Mouse (Mus musculus) heart, postnatal 0 days (tissue): ENCODE data around the gene Fam129c. TPM values are rescaled to one million over a fixed set of nuclear protein-coding genes. Genes with fewer than 3 reads are reported as not detected.

ENCODE experiments used
- ATAC-seq: fragments of 200-750 bp; cut with Nextera tagmentation; 2 replicates; pipeline ENCODE4 v1.8.0; 2017; ENCODE audit warnings: low read depth, moderate number of reproducible peaks, moderate library complexity; ENCODE audit not compliant: insufficient read depth
- DNase-seq: peaks from one replicate; pipeline ENCODE4 v3.0.0-alpha.2; 2016; ENCODE audit warnings: low spot score
- H3K27ac ChIP-seq: fragments of 300-500 bp; sonication (generic); 2 replicates; pipeline ENCODE4 v1.5.1; 2014; ENCODE audit warnings: low read depth, mild to moderate bottlenecking
- H3K27me3 ChIP-seq: fragments of 300-500 bp; sonication (generic); 2 replicates; pipeline ENCODE4 v1.6.1; 2014; ENCODE audit warnings: low read length, mixed read lengths; ENCODE audit not compliant: control insufficient read depth, insufficient read depth
- H3K36me3 ChIP-seq: fragments of 300-500 bp; sonication (generic); replicated peaks from 2 replicates; pipeline ENCODE4 v1.6.1; 2014; ENCODE audit warnings: low read length, mixed read lengths; ENCODE audit not compliant: control insufficient read depth, insufficient read depth
- H3K4me1 ChIP-seq: fragments of 300-500 bp; sonication (generic); 2 replicates; pipeline ENCODE4 v1.6.1; 2014; ENCODE audit warnings: antibody characterized with exemption; ENCODE audit not compliant: control insufficient read depth, insufficient read depth
- H3K4me2 ChIP-seq: fragments of 300-500 bp; sonication (generic); 2 replicates; pipeline ENCODE4 v1.6.1; 2014; ENCODE audit warnings: low read depth, mild to moderate bottlenecking, low read length, moderate library complexity
- H3K4me3 ChIP-seq: fragments of 300-500 bp; sonication (generic); 2 replicates; pipeline ENCODE4 v1.5.1; 2014; ENCODE audit warnings: low read depth, low read length
- H3K9ac ChIP-seq: fragments of 300-500 bp; sonication (generic); replicated peaks from 2 replicates; pipeline ENCODE4 v1.6.1; 2014; ENCODE audit warnings: low read depth, low read length, mixed read lengths
- H3K9me3 ChIP-seq: fragments of 300-500 bp; sonication (generic); replicated peaks from 2 replicates; pipeline ENCODE4 v1.6.1; 2016; ENCODE audit warnings: low read length; ENCODE audit not compliant: control insufficient read depth
- CTCF ChIP-seq: IDR thresholded peaks from 2 replicates; pipeline ENCODE4 v1.5.1; 2016; ENCODE audit warnings: antibody characterized with exemption, control low read depth, low read depth
- EP300 ChIP-seq: IDR thresholded peaks from 2 replicates; pipeline ENCODE4 v1.6.1; 2016; ENCODE audit warnings: antibody characterized with exemption, low read depth
- WGBS: fragments of 180-500 bp; shearing (Covaris S2); extraction: QIAGEN DNeasy Blood & Tissue Kit; methylation state at CpG from one replicate; pipeline ENCODE4 v1.1.7; 2014; 5-methylcytosine and 5-hydroxymethylcytosine counted together
- polyA plus RNA-seq: library from polyadenylated mRNA; unstranded; fragments of >200 nt; fragmentation: Nextera tagmentation; extraction: Ambion mirVana; gene quantifications from 2 replicates; pipeline ENCODE4 v1.2.1, GENCODE M21; 2015
- total RNA-seq: library from RNA; depleted of rRNA; stranded (reverse); fragments of >200 nt; gene quantifications from 2 replicates; pipeline ENCODE4 v1.2.3, GENCODE M21; 2014; ENCODE audit warnings: low replicate concordance

Gene Fam129c
- total and polyA plus RNA-seq, 2 experiments from 2014 or later = 0.59 to 12.6 TPM

GRCm38 (mm10) chr8:71598841-71599240 lies 1.4 kb downstream of the Fam129c start:
- Histone ChIP-seq H3K4me1 (0 out of 2 replicates have a peak, but pooled peaks cover 9% of the 10 kb centered on the region), H3K9me3 (no peaks in the 10 kb centered on the region), H3K36me3 (no peaks in the 10 kb centered on the region), H3K27me3 (peaks cover 30% of the 10 kb centered on the region), H3K4me2 (no peak overlapping the region), H3K9ac (no peak overlapping the region), H3K27ac (no peak overlapping the region), H3K4me3 (no peak overlapping the region)
- no peak for TF ChIP-seq EP300
- no peak for TF ChIP-seq CTCF
- ATAC-seq = no peak
- WGBS = 93% methylated on average over 5 of the region's 5 CpGs
- DNase-seq = no peak

- Histone ChIP-seq H3K9ac (no peak overlapping the region), H3K9me3 (no peaks in the 10 kb centered on the region), H3K4me1 (0 out of 2 replicates have a peak, but pooled peaks cover 9% of the 10 kb centered on the region), H3K27me3 (peaks cover 30% of the 10 kb centered on the region), H3K36me3 (no peaks in the 10 kb centered on the region), H3K27ac (no peak overlapping the region), H3K4me2 (peak overlapping the region; percentile 47), H3K4me3 (peak overlapping the region; percentile 30)
- WGBS = 4% methylated on average over 53 of the region's 65 CpGs
- DNase-seq (no peak), ATAC-seq (peak; percentile 19; the same call in 1 of the 2 replicates)
- TF ChIP-seq CTCF = no peak
- no peak for TF ChIP-seq EP300
These were observed 4.7 kb downstream of the Fam129c start for GRCm38 (mm10) chr8:71601939-71602665.

GRCm38 (mm10) chr8:71602666-71603334 lies 5.4 kb downstream of the Fam129c start:
- ATAC-seq (peak; percentile 80), DNase-seq (peak; percentile 58)
- WGBS = 3% methylated on average over 32 of the region's 32 CpGs
- H3K9ac ChIP-seq = no peak overlapping the region
- no peaks in the 10 kb centered on the region for H3K36me3 ChIP-seq
- H3K4me2 ChIP-seq = peak overlapping the region; percentile 47
- 0 out of 2 replicates have a peak, but pooled peaks cover 9% of the 10 kb centered on the region for H3K4me1 ChIP-seq
- no peak for TF ChIP-seq EP300
- TF ChIP-seq CTCF = no peak
- H3K27ac ChIP-seq = no peak overlapping the region
- H3K9me3 ChIP-seq = no peaks in the 10 kb centered on the region
- H3K4me3 ChIP-seq = peak overlapping the region; percentile 30
- H3K27me3 ChIP-seq = peaks cover 30% of the 10 kb centered on the region

GRCm38 (mm10) chr8:71604021-71604420 lies 6.6 kb downstream of the Fam129c start:
- H3K4me3 ChIP-seq = no peak overlapping the region
- TF ChIP-seq EP300 (no peak), CTCF (no peak)
- no peaks in the 10 kb centered on the region for H3K9me3 ChIP-seq
- no peak for DNase-seq
- no peak overlapping the region for H3K4me2 ChIP-seq
- H3K27ac ChIP-seq = no peak overlapping the region
- 0 out of 2 replicates have a peak, but pooled peaks cover 9% of the 10 kb centered on the region for H3K4me1 ChIP-seq
- no peaks in the 10 kb centered on the region for H3K36me3 ChIP-seq
- 78% methylated on average over 7 of the region's 7 CpGs for WGBS
- H3K9ac ChIP-seq = no peak overlapping the region
- no peak for ATAC-seq
- peaks cover 30% of the 10 kb centered on the region for H3K27me3 ChIP-seq

GRCm38 (mm10) chr8:71610822-71611651 lies 13.6 kb downstream of the Fam129c start, which contains the start of gene Colgalt1:
TSS of gene Colgalt1 (plus strand) at chr8:71610998.
- under 1% methylated on average over 81 of the region's 82 CpGs for WGBS
- peak; percentile 100 for DNase-seq
- peak within 1 kb of the TSS; percentile 83 for H3K4me2 ChIP-seq
- H3K27me3 ChIP-seq = no peaks in the 10 kb centered on the region
- H3K36me3 ChIP-seq = peaks cover 18% of the 10 kb centered on the region
- peak within 1 kb of the TSS; percentile 87 for H3K4me3 ChIP-seq
- H3K27ac ChIP-seq = peak within 1 kb of the TSS; percentile 83
- ATAC-seq = peak; percentile 100
- H3K9ac ChIP-seq = peak within 1 kb of the TSS; percentile 82
- no peaks in the 10 kb centered on the region for H3K9me3 ChIP-seq
- TF ChIP-seq CTCF = no peak
- TF ChIP-seq EP300 = no peak; the same call in 1 of the 2 replicates
- peaks cover 10% of the 10 kb centered on the region for H3K4me1 ChIP-seq
